Mouse (Mus musculus) layer of hippocampus, adult 11-12 months (tissue): ENCODE measurements at regions not wholly inside any gene's neighbourhood (a gene's known extent, or its start where the extent isn't known, plus 50 kb on each side); places are given as distances from the start of the nearest gene placed in this dataset.

ENCODE experiments used
- DNase-seq: peaks from one replicate; pipeline ENCODE4 v3.0.0; 2022; ENCODE audit warnings: low spot score

- DNase-seq: no peak
These were observed 144.5 kb upstream of the Klf6 start for GRCm38 (mm10) chr13:5716749-5717148.

- no peak for DNase-seq
These were observed 138.0 kb upstream of the Klf6 start for GRCm38 (mm10) chr13:5723319-5723718.

GRCm38 (mm10) chr13:5724364-5724763, 136.9 kb upstream of the Klf6 start:
- DNase-seq: no peak

GRCm38 (mm10) chr13:5725984-5726383, 135.3 kb upstream of the Klf6 start:
- no peak for DNase-seq

GRCm38 (mm10) chr13:5726446-5726845, 134.8 kb upstream of the Klf6 start:
- no peak for DNase-seq

- DNase-seq: no peak
These were observed 133.1 kb upstream of the Klf6 start for GRCm38 (mm10) chr13:5728172-5728571.

GRCm38 (mm10) chr13:5728808-5729207, 132.5 kb upstream of the Klf6 start:
- DNase-seq: no peak

GRCm38 (mm10) chr13:5729426-5730068, 131.7 kb upstream of the Klf6 start:
- no peak for DNase-seq

GRCm38 (mm10) chr13:5732206-5732605, 129.1 kb upstream of the Klf6 start:
- no peak for DNase-seq

GRCm38 (mm10) chr13:5735027-5735624, 126.2 kb upstream of the Klf6 start:
- no peak for DNase-seq

GRCm38 (mm10) chr13:5736472-5736871, 124.8 kb upstream of the Klf6 start:
- no peak for DNase-seq

- DNase-seq: no peak
These were observed 124.1 kb upstream of the Klf6 start for GRCm38 (mm10) chr13:5737214-5737613.

GRCm38 (mm10) chr13:5740805-5741204, 120.5 kb upstream of the Klf6 start:
- DNase-seq: no peak

GRCm38 (mm10) chr13:5744949-5745348, 116.3 kb upstream of the Klf6 start:
- no peak for DNase-seq

GRCm38 (mm10) chr13:5757176-5757575, 104.1 kb upstream of the Klf6 start:
- DNase-seq: no peak

GRCm38 (mm10) chr13:5757963-5758362, 103.3 kb upstream of the Klf6 start:
- no peak for DNase-seq

GRCm38 (mm10) chr13:5760030-5760429, 101.3 kb upstream of the Klf6 start:
- no peak for DNase-seq

- DNase-seq: no peak
These were observed 94.9 kb upstream of the Klf6 start for GRCm38 (mm10) chr13:5766394-5766793.

- no peak for DNase-seq
These were observed 94.1 kb upstream of the Klf6 start for GRCm38 (mm10) chr13:5767202-5767601.

- no peak for DNase-seq
These were observed 92.6 kb upstream of the Klf6 start for GRCm38 (mm10) chr13:5768699-5769098.

GRCm38 (mm10) chr13:5769283-5770260, 91.7 kb upstream of the Klf6 start:
- no peak for DNase-seq

GRCm38 (mm10) chr13:5773811-5774210, 87.5 kb upstream of the Klf6 start:
- DNase-seq: no peak
